Mouse (Mus musculus): Measurements from ENCODE around the gene Eps15l1.

DNA sequence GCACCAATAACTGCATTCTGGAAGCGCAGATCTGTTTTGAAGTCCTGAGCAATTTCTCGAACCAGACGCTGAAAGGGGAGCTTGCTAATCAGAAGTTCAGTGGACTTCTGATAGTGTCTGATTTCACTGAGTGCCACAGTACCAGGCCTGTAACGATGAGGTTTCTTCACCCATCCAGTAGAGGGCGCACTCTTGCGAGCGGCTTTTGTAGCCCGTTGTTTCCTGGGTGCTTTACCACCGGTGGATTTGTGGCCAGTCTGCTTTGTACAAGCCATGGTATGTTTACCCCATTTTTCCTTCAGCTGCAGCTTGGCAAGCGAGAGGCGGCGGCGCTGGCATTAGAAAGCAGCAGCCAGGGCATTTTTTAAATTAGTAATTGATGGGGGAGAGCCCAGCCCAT, 8.4 kb upstream of the Eps15l1 start:
- TF ChIP-seq CTCF (IDR thresholded peaks at IDR 0.05; ENCODE audit: low read depth) = peak; percentile 76
- no peak for TF ChIP-seq EP300 (optimal IDR thresholded peaks at IDR 0.05)
